ENCODE assay signal across 9 mouse cellular contexts in genomic region chr1:169670705-169671104, GRCm38 (mm10). TPM values are rescaled to one million over a fixed set of nuclear protein-coding genes. Genes with fewer than 3 reads are reported as not detected.
A peak's percentile ranks its signal among the peaks of the same experiment; 100 is the strongest.
DNase-seq lines count a peak whose midpoint lies in the region; ATAC-seq and TF ChIP-seq lines count a peak whose summit lies in the region.
"Had no signal": no experiment of that assay in that cellular context is flagged by ENCODE, and none has a peak within 500 bp of the region (broad histone marks: within the 10 kb centered on the region; RNA-seq: fewer than 3 reads in every experiment).

No protein-coding gene starts in this region.

- intact Hi-C loops in left cerebral cortex, adult 2 months (cut with DNase I), result loop anchor here (1.0 to 10.0 kb wide), 3 partner anchors 138 to 248 kb away; no protein-coding TSS in a partner anchor

- DNase-seq in adrenal gland, postnatal 10 days, result peak; percentile 42
- no peak for DNase-seq in adrenal gland, adult 8-10 months
- DNase-seq in left cerebral cortex, adult 2 months (ENCODE audit: extremely low spot score in 1 of 2, low spot score in 2 of 2), result peak; percentile 19 to 25
- DNase-seq in left cerebral cortex, adult 11 months (ENCODE audit: low spot score), result no peak
- DNase-seq in embryonic facial prominence, embryonic 10.5 days (ENCODE audit: low spot score), result peak; percentile 50
- peak; percentile 45 for DNase-seq in limb, embryonic 10.5 days (ENCODE audit: low spot score)
- peak; percentile 62 for DNase-seq in retina, postnatal 1 day

- H3K9me3 ChIP-seq in embryonic facial prominence, embryonic 10.5 days, result no peaks in the 10 kb centered on the region
- H3K9me3 ChIP-seq in limb, embryonic 10.5 days (replicated peaks), result no peaks in the 10 kb centered on the region
- no peaks in the 10 kb centered on the region for H3K9me3 ChIP-seq in heart, embryonic 11.5 days (replicated peaks; ENCODE audit: control insufficient read depth, low read length)
- H3K9me3 ChIP-seq: embryonic facial prominence, embryonic 15.5 days had no signal

- H3K9ac ChIP-seq in heart, embryonic 11.5 days (ENCODE audit: low read depth, low read length), result no peak overlapping the region
- H3K9ac ChIP-seq: embryonic facial prominence, embryonic 15.5 days had no signal

- TF ChIP-seq CTCF in left cerebral cortex, adult 2 months (IDR thresholded peaks at IDR 0.05), result peak; percentile 66

- H3K27ac ChIP-seq in left cerebral cortex, adult 2 months, result no peak overlapping the region
- H3K27ac ChIP-seq in embryonic facial prominence, embryonic 10.5 days (replicated peaks), result no peak overlapping the region
- H3K27ac ChIP-seq in limb, embryonic 10.5 days, result no peak overlapping the region
- no peak overlapping the region for H3K27ac ChIP-seq in heart, embryonic 11.5 days (ENCODE audit: low read depth, low read length)
- H3K27ac ChIP-seq: embryonic facial prominence, embryonic 15.5 days had no signal

- ATAC-seq in heart, embryonic 11.5 days (replicated peaks; ENCODE audit: insufficient number of reproducible peaks, low FRiP score, low TSS enrichment), result no peak

- peaks cover 7% of the 10 kb centered on the region for H3K4me1 ChIP-seq in embryonic facial prominence, embryonic 10.5 days
- H3K4me1 ChIP-seq in limb, embryonic 10.5 days, result no peaks in the 10 kb centered on the region
- H3K4me1 ChIP-seq in heart, embryonic 11.5 days (ENCODE audit: control insufficient read depth, insufficient read depth, low read length), result no peaks in the 10 kb centered on the region
- H3K4me1 ChIP-seq: embryonic facial prominence, embryonic 15.5 days had no signal

- WGBS in embryonic facial prominence, embryonic 10.5 days, result 55% methylated on average over 1 of the region's 1 CpGs
- WGBS in limb, embryonic 10.5 days, result 67% methylated on average over 1 of the region's 1 CpGs
- 79% methylated on average over 1 of the region's 1 CpGs for WGBS in heart, embryonic 11.5 days (ENCODE audit: insufficient replicate concordance)

- no peaks in the 10 kb centered on the region for H3K27me3 ChIP-seq in embryonic facial prominence, embryonic 10.5 days (replicated peaks; ENCODE audit: low read depth, poor library complexity, severe bottlenecking)
- H3K27me3 ChIP-seq in limb, embryonic 10.5 days (ENCODE audit: low read depth, poor library complexity, severe bottlenecking), result no peaks in the 10 kb centered on the region
- H3K27me3 ChIP-seq in heart, embryonic 11.5 days (ENCODE audit: control insufficient read depth, insufficient read depth, low read length), result no peaks in the 10 kb centered on the region
- H3K27me3 ChIP-seq: embryonic facial prominence, embryonic 15.5 days had no signal

- H3K36me3 ChIP-seq in embryonic facial prominence, embryonic 10.5 days (replicated peaks), result no peaks in the 10 kb centered on the region
- no peaks in the 10 kb centered on the region for H3K36me3 ChIP-seq in limb, embryonic 10.5 days
- H3K36me3 ChIP-seq in heart, embryonic 11.5 days (ENCODE audit: control insufficient read depth, insufficient read depth, low read length), result no peaks in the 10 kb centered on the region
- H3K36me3 ChIP-seq: embryonic facial prominence, embryonic 15.5 days had no signal

- H3K4me3 ChIP-seq in left cerebral cortex, adult 2 months, result no peak overlapping the region
- no peak overlapping the region for H3K4me3 ChIP-seq in embryonic facial prominence, embryonic 10.5 days
- no peak overlapping the region for H3K4me3 ChIP-seq in limb, embryonic 10.5 days
- no peak overlapping the region for H3K4me3 ChIP-seq in heart, embryonic 11.5 days (ENCODE audit: low read depth, low read length)
- H3K4me3 ChIP-seq: embryonic facial prominence, embryonic 15.5 days had no signal

- H3K4me2 ChIP-seq in heart, embryonic 11.5 days, result no peak overlapping the region
- H3K4me2 ChIP-seq: embryonic facial prominence, embryonic 15.5 days had no signal

RNA-seq across cellular contexts. Expression of gene Rgs5, which starts 15.4 kb away (rescaled TPM):
- 100 to 1,000 TPM; 137 to 139 TPM for total RNA-seq in adrenal gland, postnatal 10 days (2021)
- 10 to 100 TPM; 15.4 to 45.2 (median 29.4) TPM for total RNA-seq in adrenal gland, adult 8-10 months (2022)
- total RNA-seq in left cerebral cortex, adult 2 months (2021), result 10 to 100 TPM; 37.9 to 42.2 TPM
- polyA plus RNA-seq in embryonic facial prominence, embryonic 10.5 days (2016; fragmentation: Nextera tagmentation; extraction: Ambion mirVana), result 3.1 and 5.5 TPM in 2 replicates
- 1.1 and 1.4 TPM in 2 replicates for polyA plus RNA-seq in limb, embryonic 10.5 days (2016; fragmentation: Nextera tagmentation; extraction: Ambion mirVana)
- polyA plus RNA-seq in heart, embryonic 11.5 days (2014; fragmentation: Nextera tagmentation; extraction: Ambion mirVana), result 12.4 and 13.2 TPM in 2 replicates

Comparison
In these comparisons a context has a peak if more than half of its experiments do, and no peak if none do; other contexts are left out.
1. DNase-seq: peak in adrenal gland, postnatal 10 days (single experiment), left cerebral cortex, adult 2 months (2 of 2), embryonic facial prominence, embryonic 10.5 days (single experiment), limb, embryonic 10.5 days (single experiment) and retina, postnatal 1 day (single experiment); none in adrenal gland, adult 8-10 months (single experiment) and left cerebral cortex, adult 11 months (single experiment).